Mouse (Mus musculus) forebrain, embryonic 10.5 days (tissue): ENCODE data around the gene Aif1. TPM values are rescaled to one million over a fixed set of nuclear protein-coding genes. Genes with fewer than 3 reads are reported as not detected.
A peak's percentile ranks its signal among the peaks of the same experiment; 100 is the strongest.

ENCODE experiments used
- DNase-seq: peaks from one replicate; pipeline ENCODE4 v3.0.0-alpha.2; 2017; ENCODE audit warnings: low spot score; ENCODE audit errors: extremely low spot score
- H3K27ac ChIP-seq: fragments of 300-500 bp; sonication (generic); 2 replicates; pipeline ENCODE4 v1.5.1; 2016; ENCODE audit warnings: mild to moderate bottlenecking
- H3K27me3 ChIP-seq: fragments of 300-500 bp; sonication (generic); 2 replicates; pipeline ENCODE4 v1.6.1; 2016; ENCODE audit warnings: mild to moderate bottlenecking; ENCODE audit not compliant: poor library complexity, severe bottlenecking
- H3K36me3 ChIP-seq: fragments of 300-500 bp; sonication (generic); replicated peaks from 2 replicates; pipeline ENCODE4 v1.6.1; 2016; ENCODE audit warnings: mild to moderate bottlenecking, moderate library complexity
- H3K4me1 ChIP-seq: fragments of 300-500 bp; sonication (generic); 2 replicates; pipeline ENCODE4 v1.6.1; 2016
- H3K4me3 ChIP-seq: fragments of 300-500 bp; sonication (generic); 2 replicates; pipeline ENCODE4 v1.5.1; 2016; ENCODE audit warnings: mild to moderate bottlenecking, moderate library complexity
- H3K9me3 ChIP-seq: fragments of 300-500 bp; sonication (generic); 2 replicates; pipeline ENCODE4 v1.6.1; 2016; ENCODE audit warnings: mild to moderate bottlenecking, moderate library complexity
- WGBS: fragments of 180-500 bp; shearing (Covaris S2); methylation state at CpG from one replicate; pipeline ENCODE4 v1.1.7; 2016; 5-methylcytosine and 5-hydroxymethylcytosine counted together
- polyA plus RNA-seq: library from polyadenylated mRNA; unstranded; fragments of >200 nt; fragmentation: Nextera tagmentation; extraction: Ambion mirVana; gene quantifications from 2 replicates; pipeline ENCODE4 v1.2.1, GENCODE M21; 2016

The Aif1 gene
- polyA plus RNA-seq, 1 experiment from 2014 or later = 3.9 TPM

DNA sequence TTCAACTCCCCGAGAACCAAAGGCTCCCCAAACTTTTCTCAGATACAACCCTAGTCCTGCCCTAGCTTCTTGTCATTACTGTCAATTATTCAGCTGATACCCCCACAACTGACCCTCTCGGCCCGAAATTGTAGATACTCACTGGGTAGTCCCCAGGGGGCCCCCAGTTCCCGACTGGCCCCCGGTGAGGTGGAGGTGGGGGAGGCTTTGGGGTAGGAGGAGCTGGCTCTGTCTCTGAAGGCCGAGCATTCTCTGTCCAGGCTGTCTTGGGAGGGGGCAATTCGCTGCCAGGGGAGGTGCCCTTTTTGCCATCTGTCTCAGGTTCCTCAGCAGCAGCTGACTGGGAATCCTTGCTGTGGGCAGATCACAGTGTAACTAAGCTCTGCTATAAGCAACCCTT lies 16.2 kb downstream of the Aif1 start:
- Histone ChIP-seq H3K36me3 (peaks cover 88% of the 10 kb centered on the region), H3K27me3 (no peaks in the 10 kb centered on the region), H3K27ac (no peak overlapping the region), H3K4me3 (no peak overlapping the region), H3K4me1 (peaks cover 26% of the 10 kb centered on the region), H3K9me3 (no peaks in the 10 kb centered on the region)
- WGBS = 84% methylated on average over 7 of the region's 7 CpGs
- DNase-seq = no peak

DNA sequence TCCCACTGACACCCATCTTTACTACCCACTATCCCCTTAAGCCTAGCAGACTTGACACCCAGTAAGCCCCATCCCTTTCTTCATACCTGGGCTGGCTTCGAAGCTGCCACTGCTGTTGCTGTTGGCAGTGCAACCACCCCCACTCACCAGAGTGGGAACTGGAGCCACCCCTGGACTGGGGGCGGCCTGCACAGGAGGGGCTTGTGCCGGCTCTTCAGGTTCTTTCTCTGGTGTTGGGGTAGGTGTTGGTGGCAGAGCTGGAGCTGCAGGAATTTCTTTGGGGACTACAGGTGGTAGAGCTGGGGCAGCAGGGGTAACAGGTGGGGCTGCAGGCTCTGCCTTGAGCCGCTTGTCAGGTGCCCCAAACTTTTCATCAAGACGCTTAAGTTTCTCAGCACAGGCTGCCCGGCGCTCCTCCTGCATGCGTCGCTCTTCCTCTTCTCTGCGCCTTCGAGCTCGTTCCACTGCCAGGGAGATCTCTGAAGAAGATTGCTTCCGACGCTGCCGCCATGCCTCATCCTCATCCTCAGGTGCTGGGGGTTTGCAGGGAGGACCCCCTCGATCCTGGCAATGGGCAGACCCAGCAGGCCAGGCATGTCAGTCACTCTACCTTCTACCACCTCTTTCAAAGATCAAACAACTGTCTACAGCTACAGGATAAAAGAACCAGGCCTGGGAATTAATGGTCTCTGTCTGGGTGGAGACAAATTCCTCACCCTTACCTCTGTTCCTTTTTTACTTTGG lies 16.8 kb downstream of the Aif1 start:
- H3K36me3 ChIP-seq = peaks cover 94% of the 10 kb centered on the region
- H3K9me3 ChIP-seq = no peaks in the 10 kb centered on the region
- H3K4me3 ChIP-seq = no peak overlapping the region
- DNase-seq = no peak
- no peaks in the 10 kb centered on the region for H3K27me3 ChIP-seq
- WGBS = 97% methylated on average over 16 of the region's 16 CpGs
- no peak overlapping the region for H3K27ac ChIP-seq
- peaks cover 26% of the 10 kb centered on the region for H3K4me1 ChIP-seq

GRCm38 (mm10) chr17:35157661-35158175 lies 18.1 kb downstream of the Aif1 start:
- no peak overlapping the region for H3K27ac ChIP-seq
- no peaks in the 10 kb centered on the region for H3K27me3 ChIP-seq
- peaks cover 17% of the 10 kb centered on the region for H3K4me1 ChIP-seq
- DNase-seq = no peak
- peaks cover 100% of the 10 kb centered on the region for H3K36me3 ChIP-seq
- H3K9me3 ChIP-seq = no peaks in the 10 kb centered on the region
- H3K4me3 ChIP-seq = no peak overlapping the region
- WGBS = 93% methylated on average over 8 of the region's 8 CpGs

- 96% methylated on average over 8 of the region's 8 CpGs for WGBS
- no peaks in the 10 kb centered on the region for H3K9me3 ChIP-seq
- peaks cover 100% of the 10 kb centered on the region for H3K36me3 ChIP-seq
- H3K27me3 ChIP-seq = no peaks in the 10 kb centered on the region
- DNase-seq = no peak
- H3K4me1 ChIP-seq = peaks cover 12% of the 10 kb centered on the region
- no peak overlapping the region for H3K27ac ChIP-seq
- H3K4me3 ChIP-seq = no peak overlapping the region
These were observed 18.6 kb downstream of the Aif1 start for GRCm38 (mm10) chr17:35157254-35157653.

- 93% methylated on average over 33 of the region's 33 CpGs for WGBS
- peaks cover 100% of the 10 kb centered on the region for H3K36me3 ChIP-seq
- no peaks in the 10 kb centered on the region for H3K27me3 ChIP-seq
- peaks cover 6% of the 10 kb centered on the region for H3K4me1 ChIP-seq
- no peak for DNase-seq
- no peak overlapping the region for H3K27ac ChIP-seq
- peak overlapping the region; percentile 7; the same call in 1 of the 2 replicates for H3K4me3 ChIP-seq
- H3K9me3 ChIP-seq = no peaks in the 10 kb centered on the region
These were observed 19.2 kb downstream of the Aif1 start for GRCm38 (mm10) chr17:35156461-35157200.

DNA sequence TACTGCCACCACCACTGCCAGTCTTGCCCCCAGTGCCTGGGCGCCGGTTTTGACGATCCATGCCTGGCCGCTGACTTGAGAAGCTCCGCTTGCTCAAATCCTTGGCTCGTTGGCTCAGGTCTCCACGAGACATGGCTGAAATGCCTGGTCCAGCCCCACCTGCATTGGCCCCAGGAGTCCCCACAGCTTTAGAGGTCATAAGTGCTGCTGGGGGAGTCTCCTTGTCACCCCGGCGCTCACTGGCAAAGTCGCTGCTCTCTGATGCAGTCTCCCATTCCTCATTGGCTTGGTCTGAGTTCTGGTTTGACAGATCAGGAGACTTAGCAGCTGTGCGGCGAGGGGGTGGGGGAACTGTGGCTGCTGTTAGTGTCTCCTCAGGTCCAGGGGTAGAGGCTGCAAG lies 20.4 kb downstream of the Aif1 start:
- 93% methylated on average over 12 of the region's 12 CpGs for WGBS
- Histone ChIP-seq H3K27ac (no peak overlapping the region), H3K36me3 (peaks cover 99% of the 10 kb centered on the region)

GRCm38 (mm10) chr17:35154616-35155015 lies 21.3 kb downstream of the Aif1 start:
- H3K36me3 ChIP-seq = peaks cover 99% of the 10 kb centered on the region
- no peak overlapping the region; the same call in 1 of the 2 replicates for H3K4me3 ChIP-seq
- no peaks in the 10 kb centered on the region for H3K9me3 ChIP-seq
- DNase-seq = no peak
- H3K27ac ChIP-seq = no peak overlapping the region
- no peaks in the 10 kb centered on the region for H3K27me3 ChIP-seq
- H3K4me1 ChIP-seq = no peaks in the 10 kb centered on the region
- 79% methylated on average over 7 of the region's 7 CpGs for WGBS

More for the DNA sequence above, 20.4 kb downstream of the Aif1 start:
- Histone ChIP-seq H3K9me3 (no peaks in the 10 kb centered on the region), H3K27me3 (no peaks in the 10 kb centered on the region), H3K4me3 (peak overlapping the region; percentile 7; the same call in 1 of the 2 replicates), H3K4me1 (no peaks in the 10 kb centered on the region)
- DNase-seq = no peak

GRCm38 (mm10) chr17:35153931-35154330 lies 21.9 kb downstream of the Aif1 start:
- DNase-seq = no peak
- Histone ChIP-seq H3K4me1 (no peaks in the 10 kb centered on the region), H3K27me3 (no peaks in the 10 kb centered on the region), H3K27ac (no peak overlapping the region), H3K9me3 (no peaks in the 10 kb centered on the region), H3K36me3 (peaks cover 99% of the 10 kb centered on the region), H3K4me3 (no peak overlapping the region; the same call in 1 of the 2 replicates)
- WGBS = 87% methylated on average over 4 of the region's 4 CpGs

GRCm38 (mm10) chr17:35153077-35153476 lies 22.8 kb downstream of the Aif1 start:
- H3K27ac ChIP-seq = no peak overlapping the region
- no peaks in the 10 kb centered on the region for H3K9me3 ChIP-seq
- no peaks in the 10 kb centered on the region for H3K4me1 ChIP-seq
- H3K36me3 ChIP-seq = peaks cover 99% of the 10 kb centered on the region
- no peak for DNase-seq
- WGBS = 92% methylated on average over 9 of the region's 9 CpGs
- H3K4me3 ChIP-seq = no peak overlapping the region
- no peaks in the 10 kb centered on the region for H3K27me3 ChIP-seq

- Histone ChIP-seq H3K4me1 (no peaks in the 10 kb centered on the region), H3K36me3 (peaks cover 99% of the 10 kb centered on the region), H3K27ac (no peak overlapping the region), H3K27me3 (no peaks in the 10 kb centered on the region), H3K9me3 (no peaks in the 10 kb centered on the region), H3K4me3 (no peak overlapping the region)
- DNase-seq = no peak
- 96% methylated on average over 4 of the region's 4 CpGs for WGBS
These were observed 23.7 kb downstream of the Aif1 start for GRCm38 (mm10) chr17:35152121-35152520.

GRCm38 (mm10) chr17:35147922-35148639 lies 27.8 kb downstream of the Aif1 start:
- Histone ChIP-seq H3K9me3 (peaks cover 4% of the 10 kb centered on the region; the same call in 1 of the 2 replicates), H3K4me1 (no peaks in the 10 kb centered on the region), H3K36me3 (peaks cover 99% of the 10 kb centered on the region), H3K27me3 (no peaks in the 10 kb centered on the region), H3K27ac (no peak overlapping the region), H3K4me3 (no peak overlapping the region; the same call in 1 of the 2 replicates)
- no peak for DNase-seq
- WGBS = 71% methylated on average over 5 of the region's 5 CpGs

DNA sequence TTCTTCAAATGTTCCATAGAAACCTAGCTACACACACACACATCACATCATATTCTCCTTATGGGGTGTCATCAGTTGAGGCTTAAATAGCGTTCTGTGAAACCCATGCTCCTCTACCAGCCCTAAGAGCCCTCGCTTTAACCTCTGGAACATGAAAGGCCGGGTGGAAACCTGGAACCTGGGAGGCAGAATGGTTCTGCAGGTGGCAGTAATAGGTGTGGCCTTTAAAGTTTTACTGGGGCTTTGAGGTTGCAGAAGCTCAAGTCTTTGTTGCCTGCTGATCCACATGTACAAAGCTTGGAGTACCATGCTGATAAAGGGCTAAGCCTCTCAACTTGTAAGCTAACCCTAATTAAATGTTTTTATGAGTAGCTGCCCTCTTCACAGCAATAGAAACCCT lies 28.5 kb downstream of the Aif1 start:
- no peaks in the 10 kb centered on the region for H3K4me1 ChIP-seq
- peaks cover 4% of the 10 kb centered on the region; the same call in 1 of the 2 replicates for H3K9me3 ChIP-seq
- no peak overlapping the region for H3K27ac ChIP-seq
- H3K36me3 ChIP-seq = peaks cover 99% of the 10 kb centered on the region
- WGBS = 58% methylated on average over 3 of the region's 3 CpGs
- no peak for DNase-seq
- no peaks in the 10 kb centered on the region for H3K27me3 ChIP-seq
- no peak overlapping the region for H3K4me3 ChIP-seq
